Mouse (Mus musculus) heart, embryonic 15.5 days (tissue): ENCODE data around the gene Sh3rf3. TPM values are rescaled to one million over a fixed set of nuclear protein-coding genes. Genes with fewer than 3 reads are reported as not detected.
A peak's percentile ranks its signal among the peaks of the same experiment; 100 is the strongest.

Source experiments
- ATAC-seq: fragments of 200-750 bp; cut with Nextera tagmentation; replicated peaks from 2 replicates; pipeline ENCODE4 v1.8.0; 2017; ENCODE audit warnings: low read depth, moderate TSS enrichment; ENCODE audit not compliant: insufficient number of reproducible peaks, insufficient read depth, low FRiP score
- H3K27ac ChIP-seq: fragments of 300-500 bp; sonication (generic); 2 replicates; pipeline ENCODE4 v1.5.1; 2015; ENCODE audit warnings: mild to moderate bottlenecking, inconsistent platforms
- H3K27me3 ChIP-seq: fragments of 300-500 bp; sonication (generic); 2 replicates; pipeline ENCODE4 v1.6.1; 2015; ENCODE audit warnings: inconsistent platforms
- H3K36me3 ChIP-seq: fragments of 300-500 bp; sonication (generic); 2 replicates; pipeline ENCODE4 v1.6.1; 2015; ENCODE audit warnings: mild to moderate bottlenecking, inconsistent platforms
- H3K4me1 ChIP-seq: fragments of 300-500 bp; sonication (generic); replicated peaks from 2 replicates; pipeline ENCODE4 v1.6.1; 2015; ENCODE audit warnings: inconsistent platforms
- H3K4me2 ChIP-seq: fragments of 300-500 bp; sonication (generic); 2 replicates; pipeline ENCODE4 v1.6.1; 2015; ENCODE audit warnings: inconsistent platforms, mild to moderate bottlenecking, moderate library complexity
- H3K4me3 ChIP-seq: fragments of 300-500 bp; sonication (generic); 2 replicates; pipeline ENCODE4 v1.5.1; 2015; ENCODE audit warnings: mild to moderate bottlenecking, inconsistent platforms
- H3K9ac ChIP-seq: fragments of 300-500 bp; sonication (generic); 2 replicates; pipeline ENCODE4 v1.6.1; 2015; ENCODE audit warnings: mild to moderate bottlenecking, inconsistent platforms
- H3K9me3 ChIP-seq: fragments of 300-500 bp; sonication (generic); replicated peaks from 2 replicates; pipeline ENCODE4 v1.6.1; 2016; ENCODE audit warnings: inconsistent platforms
- WGBS: fragments of 180-500 bp; shearing (Covaris S2); methylation state at CpG from one replicate; pipeline ENCODE4 v1.1.7; 2015; ENCODE audit warnings: mixed read lengths; 5-methylcytosine and 5-hydroxymethylcytosine counted together
- polyA plus RNA-seq: library from polyadenylated mRNA; unstranded; fragments of >200 nt; fragmentation: Nextera tagmentation; extraction: Ambion mirVana; gene quantifications from 2 replicates; pipeline ENCODE4 v1.2.1, GENCODE M21; 2015

The Sh3rf3 gene
- polyA plus RNA-seq, result 0.34 and 0.99 TPM in 2 replicates

GRCm38 (mm10) chr10:58813081-58813800 lies at the start of gene Sh3rf3:
TSS of gene Sh3rf3 (plus strand) at chr10:58813359.
- peak; percentile 48; the same call in 1 of the 2 replicates for ATAC-seq
- Histone ChIP-seq H3K9ac (peak within 1 kb of the TSS; percentile 52), H3K9me3 (no peaks in the 10 kb centered on the region), H3K4me3 (peak within 1 kb of the TSS; percentile 64), H3K27me3 (peaks cover 79% of the 10 kb centered on the region), H3K4me2 (peak within 1 kb of the TSS; percentile 100), H3K4me1 (peaks cover 17% of the 10 kb centered on the region), H3K36me3 (no peaks in the 10 kb centered on the region), H3K27ac (no peak within 1 kb of the TSS)
- under 1% methylated on average over 78 of the region's 79 CpGs for WGBS

GRCm38 (mm10) chr10:58788486-58789274 lies 24.5 kb upstream of the Sh3rf3 start:
- H3K4me2 ChIP-seq, result no peak overlapping the region
- H3K27ac ChIP-seq, result no peak overlapping the region
- WGBS, result 80% methylated on average over 8 of the region's 8 CpGs
- H3K36me3 ChIP-seq, result no peaks in the 10 kb centered on the region
- no peaks in the 10 kb centered on the region for H3K4me1 ChIP-seq
- no peak overlapping the region for H3K4me3 ChIP-seq
- H3K9ac ChIP-seq, result no peak overlapping the region
- no peak for ATAC-seq
- H3K27me3 ChIP-seq, result no peaks in the 10 kb centered on the region
- no peaks in the 10 kb centered on the region for H3K9me3 ChIP-seq

- Histone ChIP-seq H3K36me3 (no peaks in the 10 kb centered on the region), H3K4me2 (no peak overlapping the region), H3K27me3 (0 out of 2 replicates have a peak, but pooled peaks cover 4% of the 10 kb centered on the region), H3K4me3 (no peak overlapping the region), H3K9ac (no peak overlapping the region), H3K4me1 (peaks cover 7% of the 10 kb centered on the region; the same call in 1 of the 2 replicates), H3K9me3 (no peaks in the 10 kb centered on the region), H3K27ac (no peak overlapping the region)
- 29% methylated on average over 8 of the region's 8 CpGs for WGBS
- peak; percentile 66 for ATAC-seq
These were observed 15.6 kb upstream of the Sh3rf3 start for GRCm38 (mm10) chr10:58797555-58797954.

- Histone ChIP-seq H3K27ac (no peak overlapping the region), H3K4me1 (peaks cover 8% of the 10 kb centered on the region; the same call in 1 of the 2 replicates), H3K9ac (no peak overlapping the region), H3K27me3 (0 out of 2 replicates have a peak, but pooled peaks cover 4% of the 10 kb centered on the region), H3K9me3 (no peaks in the 10 kb centered on the region), H3K4me2 (no peak overlapping the region), H3K4me3 (no peak overlapping the region), H3K36me3 (no peaks in the 10 kb centered on the region)
- 75% methylated on average over 3 of the region's 3 CpGs for WGBS
- no peak for ATAC-seq
These were observed 15.0 kb upstream of the Sh3rf3 start for GRCm38 (mm10) chr10:58798156-58798555.

GRCm38 (mm10) chr10:58800996-58801433 lies 12.1 kb upstream of the Sh3rf3 start:
- Histone ChIP-seq H3K27ac (no peak overlapping the region), H3K4me2 (no peak overlapping the region), H3K9me3 (no peaks in the 10 kb centered on the region), H3K4me1 (peaks cover 8% of the 10 kb centered on the region; the same call in 1 of the 2 replicates), H3K9ac (no peak overlapping the region), H3K36me3 (no peaks in the 10 kb centered on the region), H3K4me3 (no peak overlapping the region), H3K27me3 (0 out of 2 replicates have a peak, but pooled peaks cover 4% of the 10 kb centered on the region)
- no peak for ATAC-seq
- WGBS, result 79% methylated on average over 21 of the region's 21 CpGs

GRCm38 (mm10) chr10:58802391-58802790 lies 10.8 kb upstream of the Sh3rf3 start:
- ATAC-seq, result no peak

GRCm38 (mm10) chr10:58807956-58808355 lies 5.2 kb upstream of the Sh3rf3 start:
- 23% methylated on average over 3 of the region's 3 CpGs for WGBS
- H3K4me3 ChIP-seq, result no peak overlapping the region
- H3K27me3 ChIP-seq, result peaks cover 41% of the 10 kb centered on the region
- peaks cover 6% of the 10 kb centered on the region for H3K4me1 ChIP-seq
- H3K36me3 ChIP-seq, result no peaks in the 10 kb centered on the region
- ATAC-seq, result no peak
- H3K9ac ChIP-seq, result no peak overlapping the region
- H3K4me2 ChIP-seq, result no peak overlapping the region
- no peaks in the 10 kb centered on the region for H3K9me3 ChIP-seq
- no peak overlapping the region for H3K27ac ChIP-seq

More at GRCm38 (mm10) chr10:58802391-58802790, 10.8 kb upstream of the Sh3rf3 start:
- no peaks in the 10 kb centered on the region for H3K9me3 ChIP-seq
- no peaks in the 10 kb centered on the region for H3K36me3 ChIP-seq
- H3K4me2 ChIP-seq, result no peak overlapping the region
- no peaks in the 10 kb centered on the region for H3K27me3 ChIP-seq
- H3K9ac ChIP-seq, result no peak overlapping the region
- H3K4me1 ChIP-seq, result peaks cover 7% of the 10 kb centered on the region; the same call in 1 of the 2 replicates
- H3K4me3 ChIP-seq, result no peak overlapping the region
- WGBS, result 34% methylated on average over 1 of the region's 1 CpGs
- no peak overlapping the region for H3K27ac ChIP-seq

GRCm38 (mm10) chr10:58810181-58810580 lies 3.0 kb upstream of the Sh3rf3 start:
- H3K9me3 ChIP-seq, result no peaks in the 10 kb centered on the region
- no peaks in the 10 kb centered on the region for H3K36me3 ChIP-seq
- no peak overlapping the region for H3K9ac ChIP-seq
- H3K4me2 ChIP-seq, result no peak overlapping the region
- no peak for ATAC-seq
- WGBS, result 60% methylated on average over 5 of the region's 5 CpGs
- H3K27ac ChIP-seq, result no peak overlapping the region
- peaks cover 61% of the 10 kb centered on the region for H3K27me3 ChIP-seq
- H3K4me3 ChIP-seq, result no peak overlapping the region
- H3K4me1 ChIP-seq, result peaks cover 17% of the 10 kb centered on the region

GRCm38 (mm10) chr10:58812210-58813080 lies 714 bp upstream of the Sh3rf3 start:
- Histone ChIP-seq H3K4me1 (peaks cover 17% of the 10 kb centered on the region), H3K27me3 (peaks cover 74% of the 10 kb centered on the region), H3K36me3 (no peaks in the 10 kb centered on the region), H3K27ac (no peak overlapping the region), H3K4me2 (peak overlapping the region; percentile 100), H3K9me3 (no peaks in the 10 kb centered on the region), H3K4me3 (peak overlapping the region; percentile 64), H3K9ac (peak overlapping the region; percentile 52)
- ATAC-seq, result peak; percentile 78
- WGBS, result under 1% methylated on average over 63 of the region's 63 CpGs

- Histone ChIP-seq H3K27me3 (peaks cover 76% of the 10 kb centered on the region), H3K9ac (peak overlapping the region; percentile 52), H3K9me3 (no peaks in the 10 kb centered on the region), H3K27ac (no peak overlapping the region), H3K36me3 (no peaks in the 10 kb centered on the region), H3K4me2 (peak overlapping the region; percentile 100), H3K4me1 (peaks cover 17% of the 10 kb centered on the region), H3K4me3 (peak overlapping the region; percentile 64)
- WGBS, result under 1% methylated on average over 35 of the region's 35 CpGs
- no peak for ATAC-seq
These were observed 637 bp downstream of the Sh3rf3 start for GRCm38 (mm10) chr10:58813801-58814191.
